Mouse (Mus musculus): ENCODE data around the gene Jazf1. TPM values are rescaled to one million over a fixed set of nuclear protein-coding genes. Genes with fewer than 3 reads are reported as not detected.

Gene Jazf1
- total and polyA plus RNA-seq, 3 experiments: 0.42 to 1.7 (median 0.75) TPM

GRCm38 (mm10) chr6:52792455-52792854 is 276.0 kb downstream of the Jazf1 start:
- dilution Hi-C loops (cut with MboI; ENCODE audit: extremely low pct_ligation_motif_present, extremely low pct_unique_long_range_greater_than_20kb, low sequenced_read_pairs): no loop called here

DNA sequence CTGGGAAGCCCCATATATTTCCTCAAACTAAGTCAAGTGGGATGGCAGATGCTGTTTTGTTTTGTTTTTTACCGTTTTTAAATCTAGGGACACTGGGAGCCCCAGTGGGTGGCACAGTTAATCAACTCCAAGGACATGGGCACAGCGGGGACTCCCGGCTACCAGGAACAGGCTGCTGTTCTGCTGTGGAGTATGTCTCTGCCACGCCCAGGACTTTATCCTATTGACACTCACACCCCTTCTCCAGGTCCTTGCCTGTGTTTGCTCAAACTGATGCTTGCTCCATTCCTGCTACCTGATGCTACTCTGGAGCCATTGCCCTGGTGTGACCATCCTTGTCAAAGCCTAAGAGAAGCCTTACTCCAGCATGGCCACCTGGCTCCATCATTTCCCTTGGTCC is 277.6 kb downstream of the Jazf1 start:
- DNase-seq (ENCODE audit: extremely low read depth): no peak
- Histone ChIP-seq H3K79me2 (replicated peaks; ENCODE audit: control insufficient read depth, extremely low read depth, insufficient read depth, poor library complexity, severe bottlenecking) (no peaks in the 10 kb centered on the region), H3K9me3 (replicated peaks; ENCODE audit: low read length) (no peaks in the 10 kb centered on the region), H3K27ac (ENCODE audit: insufficient read depth, low read depth) (no peak overlapping the region), H3K27me3 (replicated peaks) (no peaks in the 10 kb centered on the region), H3K36me3 (replicated peaks in 1 of 2; ENCODE audit: control insufficient read depth in 1 of 2, insufficient read depth in 1 of 2, low read length in 1 of 2) (no peaks in the 10 kb centered on the region), H3K4me3 (replicated peaks in 1 of 3; ENCODE audit: low read depth in 2 of 3, low read length in 2 of 3, poor library complexity in 1 of 3) (no peak overlapping the region), H3K4me2 (ENCODE audit: insufficient read depth, low read depth, poor library complexity, severe bottlenecking) (no peak overlapping the region), H3K9ac (ENCODE audit: insufficient read depth, low read depth) (no peak overlapping the region), H3K4me1 (ENCODE audit: control insufficient read depth in 1 of 2, insufficient read depth in 2 of 2) (no peaks in the 10 kb centered on the region)
- in situ Hi-C loops (cut with MboI; ENCODE audit: low pct_ligation_motif_present, low pct_unique_long_range_greater_than_20kb, low sequenced_read_pairs) (no loop called here), dilution Hi-C loops (cut with MboI; ENCODE audit: extremely low pct_ligation_motif_present, extremely low pct_unique_long_range_greater_than_20kb, low sequenced_read_pairs) (no loop called here)
- no peak for TF ChIP-seq ZMIZ1 (IDR thresholded peaks at IDR 0.05; ENCODE audit: low read depth, low read length)
- no peak for TF ChIP-seq IRF4 (IDR thresholded peaks at IDR 0.05; ENCODE audit: low read depth, low read length)
- no peak for TF ChIP-seq SIN3A (IDR thresholded peaks at IDR 0.05; ENCODE audit: low read length)
- TF ChIP-seq POLR2A (IDR thresholded peaks at IDR 0.05; ENCODE audit: low read depth, low read length): no peak
- no peak for TF ChIP-seq MAX (IDR thresholded peaks at IDR 0.05; ENCODE audit: low read length)
- no peak for TF ChIP-seq NRF1 (IDR thresholded peaks at IDR 0.05; ENCODE audit: low read depth, low read length)
- TF ChIP-seq ETS1 (conservative IDR thresholded peaks at IDR 0.05; ENCODE audit: low read depth, low read length): no peak
- TF ChIP-seq PAX5 (IDR thresholded peaks at IDR 0.05; ENCODE audit: low read length): no peak
- no peak for TF ChIP-seq MAFK (IDR thresholded peaks at IDR 0.05; ENCODE audit: insufficient replicate concordance, low read length)
- TF ChIP-seq NELFE (IDR thresholded peaks at IDR 0.05; ENCODE audit: low read depth, low read length): no peak
- TF ChIP-seq MAZ (IDR thresholded peaks at IDR 0.05; ENCODE audit: low read depth, low read length): no peak
- TF ChIP-seq USF2 (conservative IDR thresholded peaks at IDR 0.05; ENCODE audit: low read depth, low read length): no peak
- no peak for TF ChIP-seq ZKSCAN1 (IDR thresholded peaks at IDR 0.05; ENCODE audit: borderline replicate concordance, low read depth, low read length)

More at GRCm38 (mm10) chr6:52792455-52792854, 276.0 kb downstream of the Jazf1 start:
- Histone ChIP-seq H3K36me3 (replicated peaks in 1 of 2; ENCODE audit: control insufficient read depth in 1 of 2, insufficient read depth in 1 of 2, low read length in 1 of 2) (no peaks in the 10 kb centered on the region), H3K9me3 (replicated peaks; ENCODE audit: low read length) (no peaks in the 10 kb centered on the region), H3K4me1 (ENCODE audit: control insufficient read depth in 1 of 2, insufficient read depth in 2 of 2) (peaks cover 0 to 16% of the 10 kb centered on the region in 2 experiments; a peak in 2 of 4 replicates), H3K4me2 (ENCODE audit: insufficient read depth, low read depth, poor library complexity, severe bottlenecking) (no peak overlapping the region), H3K4me3 (replicated peaks in 1 of 3; ENCODE audit: low read depth in 2 of 3, low read length in 2 of 3, poor library complexity in 1 of 3) (no peak overlapping the region), H3K27me3 (replicated peaks) (no peaks in the 10 kb centered on the region), H3K27ac (ENCODE audit: insufficient read depth, low read depth) (no peak overlapping the region), H3K9ac (ENCODE audit: insufficient read depth, low read depth) (no peak overlapping the region), H3K79me2 (replicated peaks; ENCODE audit: control insufficient read depth, extremely low read depth, insufficient read depth, poor library complexity, severe bottlenecking) (no peaks in the 10 kb centered on the region)
- no peak for DNase-seq (ENCODE audit: extremely low read depth)
- in situ Hi-C loops (cut with MboI; ENCODE audit: low pct_ligation_motif_present, low pct_unique_long_range_greater_than_20kb, low sequenced_read_pairs): no loop called here
- no peak for TF ChIP-seq CTCF (conservative IDR thresholded peaks at IDR 0.05 in 1 of 2, IDR thresholded peaks at IDR 0.05 in 1 of 2; ENCODE audit: low read depth in 2 of 2, low read length in 2 of 2)
- TF ChIP-seq BHLHE40 (IDR thresholded peaks at IDR 0.05; ENCODE audit: low read depth, low read length): no peak
- no peak for TF ChIP-seq SIN3A (IDR thresholded peaks at IDR 0.05; ENCODE audit: low read length)
- no peak for TF ChIP-seq POLR2A (IDR thresholded peaks at IDR 0.05; ENCODE audit: low read depth, low read length)
- TF ChIP-seq MAFK (IDR thresholded peaks at IDR 0.05; ENCODE audit: insufficient replicate concordance, low read length): no peak
- no peak for TF ChIP-seq E2F4 (IDR thresholded peaks at IDR 0.05; ENCODE audit: insufficient replicate concordance, low read depth, low read length)
- TF ChIP-seq ZC3H11A (IDR thresholded peaks at IDR 0.05; ENCODE audit: low read depth, low read length): no peak
- no peak for TF ChIP-seq MXI1 (IDR thresholded peaks at IDR 0.05; ENCODE audit: low read depth, low read length)
- no peak for TF ChIP-seq SMC3 (IDR thresholded peaks at IDR 0.05; ENCODE audit: low read depth, low read length)
- TF ChIP-seq MEF2A (IDR thresholded peaks at IDR 0.05; ENCODE audit: borderline replicate concordance, low read depth, low read length): no peak
